Comparison of ENCODE assay signal across 8 mouse cellular contexts in genomic region chr1:172632451-172633326, GRCm38 (mm10). TPM values are rescaled to one million over a fixed set of nuclear protein-coding genes. Genes with fewer than 3 reads are reported as not detected.
DNase-seq lines count a peak whose midpoint lies in the region; ATAC-seq lines count a peak whose summit lies in the region.

TSS of gene Dusp23 (minus strand) at chr1:172632962.

- ATAC-seq in hindbrain, embryonic 15.5 days (ENCODE audit: low FRiP score, low read depth), result peak; percentile 98

- H3K9me3 ChIP-seq in hindbrain, embryonic 15.5 days, result no peaks in the 10 kb centered on the region

- WGBS in hindbrain, embryonic 15.5 days, result under 1% methylated on average over 53 of the region's 53 CpGs

- peak within 1 kb of the TSS; percentile 65 for H3K9ac ChIP-seq in hindbrain, embryonic 15.5 days

- peak within 1 kb of the TSS; percentile 74 for H3K4me2 ChIP-seq in hindbrain, embryonic 15.5 days

- DNase-seq in T-cell, adult 2 months (ENCODE audit: low spot score), result peak; percentile 94
- DNase-seq in cerebellum, postnatal 36 days, result peak; percentile 93 to 97
- DNase-seq in frontal cortex, postnatal 36 days (ENCODE audit: low spot score in 2 of 2), result peak; percentile 92 to 93
- DNase-seq in left cerebral cortex, adult 11 months (ENCODE audit: low spot score), result peak; percentile 89
- DNase-seq in lung, postnatal 4 days, result peak; percentile 96 to 98
- peak; percentile 85 for DNase-seq in retina, postnatal 7 days (ENCODE audit: low read depth, low spot score)
- peak; percentile 92 for DNase-seq in urinary bladder, adult 2 months (ENCODE audit: low spot score)

- H3K4me1 ChIP-seq in hindbrain, embryonic 15.5 days (replicated peaks), result no peaks in the 10 kb centered on the region

- H3K4me3 ChIP-seq in hindbrain, embryonic 15.5 days, result peak within 1 kb of the TSS; percentile 63

- peak within 1 kb of the TSS; percentile 80 for H3K27ac ChIP-seq in hindbrain, embryonic 15.5 days (replicated peaks)

- no peaks in the 10 kb centered on the region for H3K27me3 ChIP-seq in hindbrain, embryonic 15.5 days

- H3K36me3 ChIP-seq in hindbrain, embryonic 15.5 days, result no peaks in the 10 kb centered on the region

RNA-seq across cellular contexts. Expression of gene Dusp23, which starts in this region (rescaled TPM):
- polyA plus RNA-seq in hindbrain, embryonic 15.5 days (2015; fragmentation: Nextera tagmentation; extraction: Ambion mirVana), result 8.5 and 10.1 TPM in 2 replicates
- polyA plus RNA-seq in urinary bladder, adult 2 months (2012; rRNA removed), result 18.2 and 20.3 TPM in 2 replicates

Comparison
In these comparisons a context has a peak if more than half of its experiments do, and no peak if none do; other contexts are left out.
1. Peak in every context shown above with its lines: DNase-seq, ATAC-seq, H3K4me3 ChIP-seq and H3K27ac ChIP-seq.